Mouse (Mus musculus) heart, embryonic 10.5 days (tissue): ENCODE data around the gene Rnf144b. TPM values are rescaled to one million over a fixed set of nuclear protein-coding genes. Genes with fewer than 3 reads are reported as not detected.

ENCODE experiments used
- DNase-seq: peaks from one replicate; pipeline ENCODE4 v3.0.0-alpha.2; 2017; ENCODE audit warnings: low spot score
- H3K27ac ChIP-seq: fragments of 300-500 bp; sonication (generic); 2 replicates; pipeline ENCODE4 v1.5.1; 2016; ENCODE audit warnings: mild to moderate bottlenecking
- H3K27me3 ChIP-seq: fragments of 300-500 bp; sonication (generic); 2 replicates; pipeline ENCODE4 v1.6.1; 2016; ENCODE audit warnings: mild to moderate bottlenecking; ENCODE audit not compliant: poor library complexity, insufficient read depth, severe bottlenecking
- H3K36me3 ChIP-seq: fragments of 300-500 bp; sonication (generic); 2 replicates; pipeline ENCODE4 v1.6.1; 2016; ENCODE audit warnings: mild to moderate bottlenecking, moderate library complexity
- H3K4me1 ChIP-seq: fragments of 300-500 bp; sonication (generic); 2 replicates; pipeline ENCODE4 v1.6.1; 2016; ENCODE audit warnings: mild to moderate bottlenecking
- H3K4me3 ChIP-seq: fragments of 300-500 bp; sonication (generic); 2 replicates; pipeline ENCODE4 v1.5.1; 2016; ENCODE audit warnings: mild to moderate bottlenecking, moderate library complexity
- H3K9me3 ChIP-seq: fragments of 300-500 bp; sonication (generic); 2 replicates; pipeline ENCODE4 v1.6.1; 2016; ENCODE audit warnings: mild to moderate bottlenecking, moderate library complexity
- WGBS: fragments of 180-500 bp; shearing (Covaris S2); methylation state at CpG from one replicate; pipeline ENCODE4 v1.1.7; 2016; 5-methylcytosine and 5-hydroxymethylcytosine counted together
- polyA plus RNA-seq: library from polyadenylated mRNA; unstranded; fragments of >200 nt; fragmentation: Nextera tagmentation; extraction: Ambion mirVana; gene quantifications from 2 replicates; pipeline ENCODE4 v1.2.1, GENCODE M21; 2016

The Rnf144b gene
- polyA plus RNA-seq, 1 experiment from 2014 or later = 0.98 TPM

GRCm38 (mm10) chr13:47129090-47129489, 6.6 kb downstream of the Rnf144b start:
- peak; percentile 78 for DNase-seq
- WGBS = 41% methylated on average over 4 of the region's 4 CpGs
- Histone ChIP-seq H3K4me3 (no peak overlapping the region), H3K27ac (peak overlapping the region; percentile 77), H3K36me3 (no peaks in the 10 kb centered on the region), H3K9me3 (no peaks in the 10 kb centered on the region), H3K4me1 (peaks cover 16% of the 10 kb centered on the region), H3K27me3 (no peaks in the 10 kb centered on the region)

GRCm38 (mm10) chr13:47133058-47133457, 10.6 kb downstream of the Rnf144b start:
- H3K9me3 ChIP-seq = no peaks in the 10 kb centered on the region
- no peaks in the 10 kb centered on the region for H3K27me3 ChIP-seq
- WGBS = 76% methylated on average over 8 of the region's 8 CpGs
- no peak overlapping the region for H3K27ac ChIP-seq
- DNase-seq = no peak
- no peak overlapping the region for H3K4me3 ChIP-seq
- H3K4me1 ChIP-seq = 0 out of 2 replicates have a peak, but pooled peaks cover 6% of the 10 kb centered on the region
- no peaks in the 10 kb centered on the region for H3K36me3 ChIP-seq

GRCm38 (mm10) chr13:47134836-47135235, 12.4 kb downstream of the Rnf144b start:
- peaks cover 6% of the 10 kb centered on the region; the same call in 1 of the 2 replicates for H3K36me3 ChIP-seq
- H3K27me3 ChIP-seq = no peaks in the 10 kb centered on the region
- 0 out of 2 replicates have a peak, but pooled peaks cover under 1% of the 10 kb centered on the region for H3K4me1 ChIP-seq
- peaks cover 6% of the 10 kb centered on the region; the same call in 1 of the 2 replicates for H3K9me3 ChIP-seq
- 90% methylated on average over 7 of the region's 7 CpGs for WGBS
- H3K4me3 ChIP-seq = no peak overlapping the region
- H3K27ac ChIP-seq = no peak overlapping the region
- no peak for DNase-seq

GRCm38 (mm10) chr13:47135741-47136140, 13.3 kb downstream of the Rnf144b start:
- Histone ChIP-seq H3K4me1 (no peaks in the 10 kb centered on the region), H3K36me3 (peaks cover 6% of the 10 kb centered on the region; the same call in 1 of the 2 replicates), H3K27me3 (no peaks in the 10 kb centered on the region), H3K9me3 (peaks cover 6% of the 10 kb centered on the region; the same call in 1 of the 2 replicates), H3K27ac (no peak overlapping the region), H3K4me3 (no peak overlapping the region)
- no peak for DNase-seq
- 87% methylated on average over 7 of the region's 7 CpGs for WGBS

- H3K27me3 ChIP-seq = no peaks in the 10 kb centered on the region
- no peak for DNase-seq
- H3K36me3 ChIP-seq = peaks cover 6% of the 10 kb centered on the region; the same call in 1 of the 2 replicates
- peaks cover 39% of the 10 kb centered on the region for H3K4me1 ChIP-seq
- H3K9me3 ChIP-seq = peaks cover 6% of the 10 kb centered on the region; the same call in 1 of the 2 replicates
- peak overlapping the region; percentile 72 for H3K27ac ChIP-seq
- H3K4me3 ChIP-seq = no peak overlapping the region
- WGBS = 42% methylated on average over 6 of the region's 6 CpGs
These were observed 20.3 kb downstream of the Rnf144b start for GRCm38 (mm10) chr13:47142764-47143163.

GRCm38 (mm10) chr13:47145939-47146338, 23.5 kb downstream of the Rnf144b start:
- DNase-seq = peak; percentile 81
- WGBS = 34% methylated on average over 9 of the region's 9 CpGs

GRCm38 (mm10) chr13:47146388-47146787, 23.9 kb downstream of the Rnf144b start:
- Histone ChIP-seq H3K4me3 (no peak overlapping the region), H3K36me3 (no peaks in the 10 kb centered on the region), H3K4me1 (peaks cover 54% of the 10 kb centered on the region), H3K9me3 (no peaks in the 10 kb centered on the region), H3K27me3 (no peaks in the 10 kb centered on the region), H3K27ac (peak overlapping the region; percentile 36; the same call in 1 of the 2 replicates)
- no peak for DNase-seq
- 50% methylated on average over 7 of the region's 7 CpGs for WGBS

More at GRCm38 (mm10) chr13:47145939-47146338, 23.5 kb downstream of the Rnf144b start:
- peaks cover 54% of the 10 kb centered on the region for H3K4me1 ChIP-seq
- no peaks in the 10 kb centered on the region for H3K9me3 ChIP-seq
- H3K4me3 ChIP-seq = no peak overlapping the region
- no peaks in the 10 kb centered on the region for H3K27me3 ChIP-seq
- no peaks in the 10 kb centered on the region for H3K36me3 ChIP-seq
- peak overlapping the region; percentile 36; the same call in 1 of the 2 replicates for H3K27ac ChIP-seq

GRCm38 (mm10) chr13:47148573-47148972, 26.1 kb downstream of the Rnf144b start:
- Histone ChIP-seq H3K27ac (peak overlapping the region; percentile 85), H3K27me3 (no peaks in the 10 kb centered on the region), H3K36me3 (no peaks in the 10 kb centered on the region), H3K4me1 (peaks cover 48% of the 10 kb centered on the region), H3K9me3 (no peaks in the 10 kb centered on the region), H3K4me3 (peak overlapping the region; percentile 37)
- 25% methylated on average over 11 of the region's 11 CpGs for WGBS
- no peak for DNase-seq

GRCm38 (mm10) chr13:47149993-47150392, 27.5 kb downstream of the Rnf144b start:
- Histone ChIP-seq H3K27me3 (no peaks in the 10 kb centered on the region), H3K27ac (no peak overlapping the region), H3K4me3 (no peak overlapping the region), H3K4me1 (peaks cover 41% of the 10 kb centered on the region), H3K36me3 (no peaks in the 10 kb centered on the region), H3K9me3 (no peaks in the 10 kb centered on the region)
- 83% methylated on average over 10 of the region's 10 CpGs for WGBS
- no peak for DNase-seq

- H3K36me3 ChIP-seq = no peaks in the 10 kb centered on the region
- WGBS = 95% methylated on average over 14 of the region's 14 CpGs
- no peaks in the 10 kb centered on the region for H3K27me3 ChIP-seq
These were observed 28.6 kb downstream of the Rnf144b start for GRCm38 (mm10) chr13:47151060-47151459.

GRCm38 (mm10) chr13:47152390-47152789, 29.9 kb downstream of the Rnf144b start:
- Histone ChIP-seq H3K27me3 (no peaks in the 10 kb centered on the region), H3K4me3 (no peak overlapping the region), H3K36me3 (no peaks in the 10 kb centered on the region), H3K4me1 (peaks cover 22% of the 10 kb centered on the region), H3K27ac (no peak overlapping the region), H3K9me3 (no peaks in the 10 kb centered on the region)
- DNase-seq = no peak
- WGBS = 35% methylated on average over 7 of the region's 7 CpGs

More at GRCm38 (mm10) chr13:47151060-47151459, 28.6 kb downstream of the Rnf144b start:
- Histone ChIP-seq H3K27ac (no peak overlapping the region), H3K4me1 (peaks cover 31% of the 10 kb centered on the region), H3K4me3 (no peak overlapping the region), H3K9me3 (no peaks in the 10 kb centered on the region)
- no peak for DNase-seq

- H3K36me3 ChIP-seq = no peaks in the 10 kb centered on the region
- no peaks in the 10 kb centered on the region for H3K27me3 ChIP-seq
- no peak overlapping the region for H3K27ac ChIP-seq
- 79% methylated on average over 5 of the region's 5 CpGs for WGBS
- peaks cover 14% of the 10 kb centered on the region for H3K4me1 ChIP-seq
- DNase-seq = no peak
- H3K9me3 ChIP-seq = no peaks in the 10 kb centered on the region
- no peak overlapping the region for H3K4me3 ChIP-seq
These were observed 30.8 kb downstream of the Rnf144b start for GRCm38 (mm10) chr13:47153206-47153605.

- no peaks in the 10 kb centered on the region for H3K36me3 ChIP-seq
- H3K4me1 ChIP-seq = 0 out of 2 replicates have a peak, but pooled peaks cover 3% of the 10 kb centered on the region
- H3K27ac ChIP-seq = no peak overlapping the region
- H3K27me3 ChIP-seq = no peaks in the 10 kb centered on the region
- 86% methylated on average over 4 of the region's 4 CpGs for WGBS
- no peaks in the 10 kb centered on the region for H3K9me3 ChIP-seq
- H3K4me3 ChIP-seq = no peak overlapping the region
- no peak for DNase-seq
These were observed 32.4 kb downstream of the Rnf144b start for GRCm38 (mm10) chr13:47154866-47155265.

GRCm38 (mm10) chr13:47156841-47157240, 34.4 kb downstream of the Rnf144b start:
- 45% methylated on average over 5 of the region's 5 CpGs for WGBS
- no peak overlapping the region for H3K4me3 ChIP-seq
- no peaks in the 10 kb centered on the region for H3K36me3 ChIP-seq
- no peaks in the 10 kb centered on the region for H3K9me3 ChIP-seq
- no peaks in the 10 kb centered on the region for H3K27me3 ChIP-seq
- DNase-seq = no peak
- no peak overlapping the region for H3K27ac ChIP-seq
- 0 out of 2 replicates have a peak, but pooled peaks cover 6% of the 10 kb centered on the region for H3K4me1 ChIP-seq
